Mouse (Mus musculus): ENCODE measurements around the gene Gcsam.

DNA sequence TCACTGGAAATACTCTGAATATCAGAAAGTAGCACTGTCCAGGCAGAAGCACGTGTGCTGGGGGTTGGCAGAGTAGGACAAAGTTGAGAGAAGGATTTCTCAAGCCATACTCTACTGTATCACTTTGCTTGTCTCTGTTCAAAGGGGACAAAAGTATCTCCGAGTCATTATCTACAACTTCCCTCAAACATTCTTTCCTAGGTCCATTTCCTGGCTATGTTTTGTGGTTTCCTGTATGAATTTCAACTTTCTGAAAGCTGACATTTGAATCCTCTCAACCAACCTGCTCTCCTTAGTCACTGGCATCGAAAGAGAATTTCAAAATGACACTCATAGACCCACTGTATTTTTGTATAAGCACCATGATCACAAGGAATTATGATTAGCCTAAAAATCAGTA is 58.0 kb downstream of the Gcsam start:
- TF ChIP-seq POLR2A (IDR thresholded peaks at IDR 0.05; ENCODE audit: insufficient read depth, low read depth, low read length) (no peak), CTCF (IDR thresholded peaks at IDR 0.05; ENCODE audit: insufficient read depth, low read depth, low read length) (no peak)
